Mouse (Mus musculus) hindbrain, postnatal 0 days (tissue): ENCODE data around the gene Arhgap4. TPM values are rescaled to one million over a fixed set of nuclear protein-coding genes. Genes with fewer than 3 reads are reported as not detected.

Experiments
- ATAC-seq: fragments of 200-750 bp; cut with Nextera tagmentation; 2 replicates; pipeline ENCODE4 v1.8.0; 2017; ENCODE audit warnings: mild to moderate bottlenecking, moderate TSS enrichment, moderate library complexity
- DNase-seq: peaks from one replicate; pipeline ENCODE4 v3.0.0-alpha.2; 2015; ENCODE audit warnings: low spot score
- H3K27ac ChIP-seq: fragments of 300-500 bp; sonication (generic); 2 replicates; pipeline ENCODE4 v1.5.1; 2014; ENCODE audit warnings: mild to moderate bottlenecking
- H3K27me3 ChIP-seq: fragments of 300-500 bp; sonication (generic); 2 replicates; pipeline ENCODE4 v1.6.1; 2014; ENCODE audit warnings: low read length, mixed read lengths; ENCODE audit not compliant: insufficient read depth
- H3K36me3 ChIP-seq: fragments of 300-500 bp; sonication (generic); 2 replicates; pipeline ENCODE4 v1.6.1; 2014; ENCODE audit warnings: low read length, mixed read lengths; ENCODE audit not compliant: insufficient read depth
- H3K4me1 ChIP-seq: fragments of 300-500 bp; sonication (generic); 2 replicates; pipeline ENCODE4 v1.6.1; 2014; ENCODE audit warnings: antibody characterized with exemption, low read length, mixed read lengths; ENCODE audit not compliant: insufficient read depth
- H3K4me2 ChIP-seq: fragments of 300-500 bp; sonication (generic); 2 replicates; pipeline ENCODE4 v1.6.1; 2014; ENCODE audit warnings: low read depth, mild to moderate bottlenecking, low read length, moderate library complexity, mixed read lengths
- H3K4me3 ChIP-seq: fragments of 300-500 bp; sonication (generic); 2 replicates; pipeline ENCODE4 v1.5.1; 2014; ENCODE audit warnings: low read length
- H3K9ac ChIP-seq: fragments of 300-500 bp; sonication (generic); replicated peaks from 2 replicates; pipeline ENCODE4 v1.6.1; 2014; ENCODE audit warnings: mild to moderate bottlenecking, low read length, moderate library complexity, mixed read lengths
- H3K9me3 ChIP-seq: fragments of 300-500 bp; sonication (generic); 2 replicates; pipeline ENCODE4 v1.6.1; 2016; ENCODE audit warnings: low read length, mixed read lengths
- CTCF ChIP-seq: IDR thresholded peaks from 2 replicates; pipeline ENCODE4 v1.5.1; 2016; ENCODE audit warnings: antibody characterized with exemption, control low read depth, low read depth
- WGBS: fragments of 180-500 bp; shearing (Covaris S2); extraction: QIAGEN DNeasy Blood & Tissue Kit; methylation state at CpG from one replicate; pipeline ENCODE4 v1.1.7; 2014; 5-methylcytosine and 5-hydroxymethylcytosine counted together
- polyA plus RNA-seq: library from polyadenylated mRNA; unstranded; fragments of >200 nt; fragmentation: Nextera tagmentation; extraction: Ambion mirVana; gene quantifications from 2 replicates; pipeline ENCODE4 v1.2.1, GENCODE M21; 2015
- total RNA-seq: library from RNA; depleted of rRNA; stranded (reverse); fragments of >200 nt; gene quantifications from 2 replicates; pipeline ENCODE4 v1.2.3, GENCODE M21; 2014

Gene Arhgap4
- total and polyA plus RNA-seq, 2 experiments from 2014 or later: 1.7 to 7.1 TPM

DNA sequence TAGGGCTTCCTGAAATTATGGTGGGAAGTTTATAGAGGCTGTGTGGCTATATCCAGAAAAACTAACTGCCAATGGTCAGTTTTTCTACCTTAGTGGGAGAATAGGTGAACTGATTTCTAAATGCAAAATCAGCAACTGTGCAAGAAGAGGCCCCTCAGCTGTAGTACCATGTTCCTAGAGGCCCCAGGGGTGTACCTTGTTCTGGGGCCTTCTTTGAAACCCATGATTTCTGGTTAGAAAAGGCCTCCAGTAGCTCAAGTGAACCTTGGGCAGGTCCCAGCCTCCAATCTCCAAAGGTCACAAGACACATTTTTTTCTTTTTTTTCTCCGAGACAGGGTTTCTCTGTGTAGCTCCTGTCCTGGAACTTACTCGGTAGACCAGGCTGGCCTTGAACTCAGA is 20.6 kb upstream of the Arhgap4 start:
- Histone ChIP-seq H3K27me3 (no peaks in the 10 kb centered on the region), H3K9ac (no peak overlapping the region), H3K4me1 (no peaks in the 10 kb centered on the region), H3K9me3 (no peaks in the 10 kb centered on the region), H3K27ac (no peak overlapping the region), H3K4me3 (no peak overlapping the region), H3K36me3 (peaks cover 14% of the 10 kb centered on the region), H3K4me2 (no peak overlapping the region)
- ATAC-seq (no peak), DNase-seq (no peak)
- 88% methylated on average over 2 of the region's 2 CpGs for WGBS
- TF ChIP-seq CTCF: no peak

DNA sequence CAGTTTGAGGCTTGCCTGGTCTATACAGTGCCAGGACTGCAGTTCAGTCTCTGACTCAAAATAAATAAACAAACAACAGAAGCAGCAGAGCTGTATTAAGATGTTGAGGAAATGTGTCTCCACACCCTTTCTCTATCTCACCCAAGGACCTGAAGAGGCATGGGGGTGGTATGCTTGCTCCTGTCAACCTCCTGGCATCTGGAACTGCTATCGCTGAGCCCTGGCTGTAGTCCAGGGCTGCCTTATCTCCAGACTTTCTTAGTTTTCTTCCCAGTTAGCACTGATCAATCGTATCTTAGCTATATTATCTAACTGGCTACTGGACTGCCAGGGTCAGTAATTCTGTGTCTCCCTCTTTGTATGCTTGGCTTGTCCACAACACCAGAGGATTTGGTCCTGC is 20.2 kb upstream of the Arhgap4 start:
- peaks cover 10% of the 10 kb centered on the region for H3K36me3 ChIP-seq
- no peaks in the 10 kb centered on the region for H3K27me3 ChIP-seq
- H3K4me1 ChIP-seq: no peaks in the 10 kb centered on the region
- no peak overlapping the region for H3K27ac ChIP-seq
- WGBS: 81% methylated on average over 2 of the region's 2 CpGs
- H3K4me3 ChIP-seq: no peak overlapping the region
- H3K9me3 ChIP-seq: no peaks in the 10 kb centered on the region
- no peak overlapping the region for H3K9ac ChIP-seq
- no peak for TF ChIP-seq CTCF
- no peak for ATAC-seq
- DNase-seq: no peak
- H3K4me2 ChIP-seq: no peak overlapping the region

DNA sequence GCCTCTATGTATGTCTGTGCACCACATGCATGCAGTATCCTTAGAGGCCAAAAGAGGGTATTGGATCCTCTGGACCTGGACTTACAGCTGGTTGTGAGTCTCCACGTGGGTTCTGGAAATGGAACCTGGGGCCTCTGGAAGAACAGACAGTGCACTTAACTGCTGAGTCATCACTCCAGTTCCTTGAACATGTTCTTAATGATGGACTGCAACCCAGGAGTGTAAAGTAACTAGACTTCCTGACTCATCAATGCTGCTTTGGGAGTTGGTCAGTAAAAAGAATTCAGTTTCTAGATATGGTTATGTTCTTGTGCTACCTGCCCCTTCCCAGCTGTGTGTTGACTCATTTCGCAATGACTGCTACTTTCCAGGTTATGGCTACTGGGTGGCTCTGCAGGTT is 10.2 kb upstream of the Arhgap4 start:
- TF ChIP-seq CTCF: no peak
- no peak overlapping the region for H3K9ac ChIP-seq
- no peak overlapping the region for H3K27ac ChIP-seq
- 74% methylated on average over 2 of the region's 2 CpGs for WGBS
- no peak overlapping the region for H3K4me2 ChIP-seq
- no peaks in the 10 kb centered on the region for H3K9me3 ChIP-seq
- DNase-seq (no peak), ATAC-seq (no peak)
- H3K4me1 ChIP-seq: no peaks in the 10 kb centered on the region
- H3K27me3 ChIP-seq: no peaks in the 10 kb centered on the region
- H3K4me3 ChIP-seq: no peak overlapping the region
- H3K36me3 ChIP-seq: no peaks in the 10 kb centered on the region

DNA sequence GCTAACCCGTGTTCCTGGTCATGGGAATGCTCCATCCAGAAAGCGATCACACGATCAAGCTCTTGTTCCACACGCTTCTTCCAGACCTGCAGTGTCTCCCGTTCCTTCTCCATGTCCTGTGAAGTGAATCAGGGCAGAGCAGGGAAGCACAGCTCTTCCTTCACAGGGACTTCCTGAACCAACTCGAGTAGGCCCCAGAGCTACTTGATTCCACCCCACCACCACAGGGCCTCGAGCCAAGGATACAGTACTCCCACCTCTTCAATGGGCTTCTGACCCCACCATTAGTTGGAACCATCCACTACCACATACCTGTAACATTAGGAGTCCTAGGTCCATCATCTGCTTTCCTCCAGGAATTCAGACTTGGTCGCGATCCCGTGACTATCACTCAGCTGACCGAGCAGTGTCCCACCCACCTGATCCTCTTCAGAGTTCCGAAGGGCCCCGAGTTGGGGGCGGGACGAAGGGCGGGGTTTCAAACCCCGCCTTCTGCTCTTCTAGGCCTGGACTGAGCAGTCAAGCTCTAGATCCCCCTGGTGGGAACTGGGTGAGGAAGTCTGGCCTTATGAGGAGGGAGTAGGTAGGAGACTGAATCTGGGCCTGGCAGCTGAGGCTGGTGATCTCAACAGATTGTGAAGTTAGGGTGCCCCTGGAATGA is 8.9 kb upstream of the Arhgap4 start, which contains the start of gene Renbp:
Gene Renbp, minus strand, starts transcription at position 449 of the 661 bp plus-strand sequence.
- Histone ChIP-seq H3K9ac (no peak within 1 kb of the TSS), H3K4me3 (peak within 1 kb of the TSS; percentile 6; the same call in 1 of the 2 replicates), H3K9me3 (no peaks in the 10 kb centered on the region), H3K36me3 (no peaks in the 10 kb centered on the region), H3K4me1 (no peaks in the 10 kb centered on the region), H3K27me3 (no peaks in the 10 kb centered on the region), H3K27ac (no peak within 1 kb of the TSS), H3K4me2 (peak within 1 kb of the TSS; percentile 37)
- DNase-seq (peak; percentile 55), ATAC-seq (peak; percentile 77)
- TF ChIP-seq CTCF: no peak; the same call in 1 of the 2 replicates
- WGBS: 51% methylated on average over 17 of the region's 17 CpGs

DNA sequence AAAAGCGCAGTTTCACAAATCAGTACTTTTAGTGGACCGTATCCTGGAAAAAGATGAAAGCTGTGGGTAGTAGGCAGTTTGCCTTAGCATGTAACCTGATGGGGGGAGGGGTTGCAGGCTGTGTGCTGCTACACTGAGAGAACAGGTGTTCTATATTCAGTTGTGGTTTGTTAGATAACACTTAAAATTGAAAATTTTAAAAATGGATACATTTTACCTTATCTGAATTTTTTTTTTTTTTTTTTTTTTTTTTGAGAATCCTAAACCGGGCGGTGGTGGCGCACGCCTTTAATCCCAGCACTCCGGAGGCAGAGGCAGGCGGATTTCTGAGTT is 846 bp upstream of the Arhgap4 start:
- no peak for TF ChIP-seq CTCF
- H3K4me3 ChIP-seq: peak overlapping the region; percentile 47
- H3K9me3 ChIP-seq: no peaks in the 10 kb centered on the region
- H3K4me1 ChIP-seq: no peaks in the 10 kb centered on the region
- DNase-seq: no peak
- H3K36me3 ChIP-seq: no peaks in the 10 kb centered on the region
- 77% methylated on average over 8 of the region's 8 CpGs for WGBS
- peak overlapping the region; percentile 73; the same call in 1 of the 2 replicates for H3K27ac ChIP-seq
- peak overlapping the region; percentile 54; the same call in 1 of the 2 replicates for H3K9ac ChIP-seq
- H3K4me2 ChIP-seq: peak overlapping the region; percentile 63
- ATAC-seq: no peak
- H3K27me3 ChIP-seq: no peaks in the 10 kb centered on the region

DNA sequence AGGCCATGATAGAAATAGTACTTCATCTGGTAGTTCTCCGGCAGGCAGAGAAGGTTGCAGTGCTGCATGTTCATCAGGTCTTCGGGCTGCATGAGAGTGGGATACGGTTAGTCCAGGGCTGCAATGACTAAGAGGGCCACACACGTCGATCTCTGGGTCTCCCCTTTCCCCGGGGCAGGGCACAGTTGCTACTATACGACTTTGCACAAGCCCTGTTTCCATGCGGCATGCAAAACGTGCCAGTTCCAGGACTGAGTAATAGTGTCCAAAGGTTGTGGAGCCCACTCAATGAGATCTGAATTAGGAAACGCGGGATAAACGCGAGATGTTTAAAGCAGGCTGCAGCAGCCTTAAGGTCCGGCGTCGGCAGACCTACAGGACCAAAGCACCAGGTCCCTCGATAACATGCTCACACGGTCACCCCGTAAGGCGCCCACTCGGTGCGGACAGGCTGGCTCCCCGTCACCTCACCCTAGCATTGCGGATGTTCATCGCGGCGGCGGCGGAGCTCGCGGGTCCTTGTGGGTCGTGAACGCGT is 316 bp downstream of the Arhgap4 start:
- no peak for TF ChIP-seq CTCF
- Histone ChIP-seq H3K9me3 (no peaks in the 10 kb centered on the region), H3K4me3 (peak overlapping the region; percentile 47), H3K9ac (peak overlapping the region; percentile 54), H3K4me1 (no peaks in the 10 kb centered on the region), H3K27ac (peak overlapping the region; percentile 76), H3K27me3 (no peaks in the 10 kb centered on the region), H3K36me3 (no peaks in the 10 kb centered on the region), H3K4me2 (peak overlapping the region; percentile 62)
- DNase-seq (no peak), ATAC-seq (0 out of 2 replicates have a peak, but pooled peaks have one; percentile 21)
- 28% methylated on average over 34 of the region's 34 CpGs for WGBS

DNA sequence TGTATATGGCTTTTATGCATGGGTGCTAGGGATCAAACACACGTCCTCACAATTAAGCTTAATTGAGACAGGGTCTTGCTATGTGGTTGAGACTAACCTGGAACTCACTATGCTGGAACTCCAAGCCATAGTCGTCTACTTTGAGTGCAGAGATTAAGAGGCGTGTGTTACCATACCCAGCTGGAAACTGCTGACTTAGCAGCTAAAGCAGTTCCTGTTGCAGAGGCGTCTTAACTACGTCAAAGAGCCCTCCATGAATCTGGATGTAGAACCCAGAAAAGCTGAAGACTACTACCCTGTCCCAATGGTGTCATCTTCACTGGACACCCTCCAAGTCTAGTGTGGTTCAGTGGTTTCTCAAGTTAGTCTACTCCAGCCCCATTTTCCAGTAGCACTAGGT is 3.0 kb downstream of the Arhgap4 start:
- H3K27ac ChIP-seq: no peak overlapping the region
- TF ChIP-seq CTCF: no peak
- no peak for DNase-seq
- H3K27me3 ChIP-seq: no peaks in the 10 kb centered on the region
- 81% methylated on average over 5 of the region's 5 CpGs for WGBS
- ATAC-seq: no peak
- H3K36me3 ChIP-seq: no peaks in the 10 kb centered on the region
- no peak overlapping the region for H3K4me2 ChIP-seq
- no peaks in the 10 kb centered on the region for H3K4me1 ChIP-seq
- H3K9ac ChIP-seq: no peak overlapping the region
- H3K9me3 ChIP-seq: no peaks in the 10 kb centered on the region
- no peak overlapping the region for H3K4me3 ChIP-seq
